Mouse (Mus musculus) layer of hippocampus, adult 18-20 months (tissue): Measurements from ENCODE around the gene Lenep. TPM values are rescaled to one million over a fixed set of nuclear protein-coding genes. Genes with fewer than 3 reads are reported as not detected.
"Not testable (repeated sequence)": the region's sequence is repeated elsewhere in the genome, so short reads cannot be mapped to it uniquely, and the experiment has no call there.

Experiments used
- DNase-seq, 2 experiments: peaks; one replicate each; pipeline ENCODE4 v3.0.0; 2022; ENCODE audit warnings: low spot score in 2 of 2
- long read RNA-seq: library from polyadenylated mRNA; stranded (forward); transcript quantifications from one replicate; pipeline ENCODE4 v2.0.0, GENCODE M21; 2021
- total RNA-seq, 2 experiments: library from RNA; stranded (reverse); gene quantifications; 2 replicates each; pipeline ENCODE4 v1.2.3; 2021

The Lenep gene
- total RNA-seq: 1 to 10 TPM; 2.5 to 4.4 TPM
- long read RNA-seq, partial matches to known transcripts: 0 of 2 reads
- long read RNA-seq, other reads (novel, unspliced or antisense): 0 of 2 reads

- DNase-seq: no peak
These were observed at the start of gene Lenep for GRCm38 (mm10) chr3:89402693-89403092. TSS of gene Lenep (minus strand) at chr3:89402793.

GRCm38 (mm10) chr3:89451916-89452315, 49.3 kb upstream of the Lenep start:
- no peak for DNase-seq

GRCm38 (mm10) chr3:89449541-89449940, 46.9 kb upstream of the Lenep start:
- DNase-seq: peak; percentile 51 to 84

- DNase-seq: no peak
These were observed 46.3 kb upstream of the Lenep start for GRCm38 (mm10) chr3:89448720-89449537.

- DNase-seq: no peak
These were observed 38.1 kb upstream of the Lenep start for GRCm38 (mm10) chr3:89440691-89441090.

- peak in 1 of 2 experiments; percentile 56 for DNase-seq
These were observed 34.7 kb upstream of the Lenep start for GRCm38 (mm10) chr3:89437269-89437668.

GRCm38 (mm10) chr3:89436176-89437113, 33.9 kb upstream of the Lenep start, which contains the start of gene Pbxip1:
TSS of gene Pbxip1 (plus strand) at chr3:89436706.
- DNase-seq: no peak

GRCm38 (mm10) chr3:89435041-89435440, 32.4 kb upstream of the Lenep start:
- DNase-seq: no peak

- no peak for DNase-seq
These were observed 31.9 kb upstream of the Lenep start for GRCm38 (mm10) chr3:89434532-89434931.

- no peak for DNase-seq
These were observed 30.0 kb upstream of the Lenep start for GRCm38 (mm10) chr3:89432606-89433005.

GRCm38 (mm10) chr3:89430171-89431159, 27.9 kb upstream of the Lenep start, which contains the start of gene Pygo2:
TSS of gene Pygo2 (plus strand) at chr3:89430214.
- peak; percentile 97 for DNase-seq

- DNase-seq: not testable (repeated sequence)
These were observed 26.4 kb upstream of the Lenep start for GRCm38 (mm10) chr3:89429021-89429420.

GRCm38 (mm10) chr3:89425876-89426275, 23.3 kb upstream of the Lenep start:
- DNase-seq: no peak

GRCm38 (mm10) chr3:89425141-89425525, 22.5 kb upstream of the Lenep start:
- no peak for DNase-seq

GRCm38 (mm10) chr3:89424416-89425140, 22.0 kb upstream of the Lenep start:
- DNase-seq: no peak

GRCm38 (mm10) chr3:89422556-89423205, 20.1 kb upstream of the Lenep start:
- DNase-seq: no peak

GRCm38 (mm10) chr3:89421810-89422473, 19.3 kb upstream of the Lenep start:
- no peak for DNase-seq

- DNase-seq: peak; percentile 65 to 69
These were observed 18.6 kb upstream of the Lenep start for GRCm38 (mm10) chr3:89421002-89421774.
